Mouse (Mus musculus) v-Abl transformed pro-B cells (cell line): Measurements from ENCODE around the gene Smok2a.
"Not testable (repeated sequence)": the region's sequence is repeated elsewhere in the genome, so short reads cannot be mapped to it uniquely, and the experiment has no call there.

Source experiments
- in situ Hi-C, 2 experiments: fragments of 400-800 bp; cut with MboI; formaldehyde crosslinking; loops; one replicate each; pipeline ENCODE4 v1.15.1; 2025; ENCODE audit not compliant: unreplicated experiment in 2 of 2

Gene Smok2a

GRCm38 (mm10) chr17:13212136-13212850, 8.7 kb upstream of the Smok2a start:
- in situ Hi-C loops: no loop called here

GRCm38 (mm10) chr17:13214169-13214568, 6.8 kb upstream of the Smok2a start:
- in situ Hi-C loops: no loop called here

- in situ Hi-C loops: no loop called here
Measured at GRCm38 (mm10) chr17:13215595-13215994, 5.4 kb upstream of the Smok2a start.

GRCm38 (mm10) chr17:13221921-13222320, 933 bp downstream of the Smok2a start:
- in situ Hi-C loops: not testable (repeated sequence)

- in situ Hi-C loops: not testable (repeated sequence)
Measured at GRCm38 (mm10) chr17:13229957-13230356, 9.0 kb downstream of the Smok2a start, which contains the start of gene Smok2b. Gene Smok2b (plus strand): TSS chr17:13230257.

- in situ Hi-C loops: not testable (repeated sequence)
Measured at GRCm38 (mm10) chr17:13239461-13239860, 18.5 kb downstream of the Smok2a start.

GRCm38 (mm10) chr17:13240807-13241727, 20.1 kb downstream of the Smok2a start:
- in situ Hi-C loops: not testable (repeated sequence)

GRCm38 (mm10) chr17:13254786-13255185, 33.8 kb downstream of the Smok2a start:
- in situ Hi-C loops: not testable (repeated sequence)
